In the genomic region with DNA sequence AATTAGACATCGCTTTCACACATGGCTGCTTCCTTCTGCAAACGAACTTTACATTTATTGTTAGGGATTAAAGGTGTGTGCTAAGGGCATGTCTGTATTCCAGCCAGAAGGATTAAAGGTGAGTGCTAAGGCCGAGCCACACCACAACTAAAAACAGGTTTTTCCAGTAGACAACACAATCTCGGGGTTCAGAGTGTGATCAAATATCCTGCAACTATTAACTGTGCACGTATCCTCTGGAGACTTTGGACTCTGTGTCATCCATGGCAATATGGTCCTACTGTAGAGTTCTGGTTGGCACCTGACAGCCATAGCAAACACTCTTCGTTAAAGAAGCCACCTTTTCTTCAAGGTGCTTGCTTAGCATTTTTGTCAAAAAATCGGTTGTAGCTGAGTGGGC, we compare ENCODE assay signal across 24 mouse cellular contexts. TPM values are rescaled to one million over a fixed set of nuclear protein-coding genes. Genes with fewer than 3 reads are reported as not detected.
DNase-seq lines count a peak whose midpoint lies in the region; ATAC-seq and TF ChIP-seq lines count a peak whose summit lies in the region.
"Had no signal": no experiment of that assay in that cellular context is flagged by ENCODE, and none has a peak within 500 bp of the region (broad histone marks: within the 10 kb centered on the region; RNA-seq: fewer than 3 reads in every experiment).

No protein-coding gene starts in this region.

- H3K9me3 ChIP-seq in intestine, embryonic 16.5 days (ENCODE audit: control insufficient read depth, low read length), result no peaks in the 10 kb centered on the region
- no peaks in the 10 kb centered on the region for H3K9me3 ChIP-seq in stomach, postnatal 0 days (ENCODE audit: control insufficient read depth, low read length)
- H3K9me3 ChIP-seq: embryonic facial prominence, embryonic 10.5 days; embryonic facial prominence, embryonic 12.5 days; forebrain, embryonic 13.5 days; forebrain, embryonic 15.5 days had no signal

- H3K36me3 ChIP-seq in intestine, embryonic 16.5 days (ENCODE audit: control insufficient read depth, insufficient read depth, low read length), result no peaks in the 10 kb centered on the region
- H3K36me3 ChIP-seq in stomach, postnatal 0 days (ENCODE audit: control insufficient read depth, insufficient read depth, low read length), result no peaks in the 10 kb centered on the region
- H3K36me3 ChIP-seq: embryonic facial prominence, embryonic 10.5 days; embryonic facial prominence, embryonic 12.5 days; forebrain, embryonic 15.5 days had no signal

- ATAC-seq in intestine, embryonic 16.5 days, result peak; percentile 92
- ATAC-seq in stomach, postnatal 0 days (ENCODE audit: low FRiP score, low TSS enrichment), result peak; percentile 94
- ATAC-seq: activated CD4-positive, CD25-positive, alpha-beta regulatory T cell, adult 4 months; forebrain, embryonic 13.5 days; forebrain, embryonic 15.5 days; Patski had no signal

- H3K27ac ChIP-seq in intestine, embryonic 16.5 days (ENCODE audit: low read length), result 0 out of 2 replicates have a peak overlapping the region, but pooled peaks have one; percentile 28
- H3K27ac ChIP-seq in stomach, postnatal 0 days (replicated peaks), result no peak overlapping the region
- H3K27ac ChIP-seq: embryonic facial prominence, embryonic 10.5 days; embryonic facial prominence, embryonic 12.5 days; forebrain, embryonic 13.5 days; forebrain, embryonic 15.5 days had no signal

- H3K4me3 ChIP-seq in intestine, embryonic 16.5 days (ENCODE audit: low read length), result no peak overlapping the region
- H3K4me3 ChIP-seq in stomach, postnatal 0 days (ENCODE audit: low read depth, low read length), result no peak overlapping the region
- H3K4me3 ChIP-seq: embryonic facial prominence, embryonic 10.5 days; embryonic facial prominence, embryonic 12.5 days; forebrain, embryonic 13.5 days; forebrain, embryonic 15.5 days had no signal

- no peak for TF ChIP-seq EP300 in stomach, postnatal 0 days (optimal IDR thresholded peaks at IDR 0.05)

- no peak overlapping the region for H3K9ac ChIP-seq in intestine, embryonic 16.5 days (ENCODE audit: low read depth, low read length)
- no peak overlapping the region for H3K9ac ChIP-seq in stomach, postnatal 0 days (ENCODE audit: low read length)
- H3K9ac ChIP-seq: embryonic facial prominence, embryonic 12.5 days; forebrain, embryonic 13.5 days; forebrain, embryonic 15.5 days had no signal

- H3K4me2 ChIP-seq in intestine, embryonic 16.5 days (ENCODE audit: low read depth, low read length), result no peak overlapping the region
- H3K4me2 ChIP-seq in stomach, postnatal 0 days (replicated peaks; ENCODE audit: low read depth), result no peak overlapping the region
- H3K4me2 ChIP-seq: embryonic facial prominence, embryonic 12.5 days; forebrain, embryonic 13.5 days; forebrain, embryonic 15.5 days had no signal

- no peaks in the 10 kb centered on the region for H3K27me3 ChIP-seq in intestine, embryonic 16.5 days (replicated peaks; ENCODE audit: control insufficient read depth, insufficient read depth, low read length)
- no peaks in the 10 kb centered on the region for H3K27me3 ChIP-seq in stomach, postnatal 0 days (ENCODE audit: control insufficient read depth, insufficient read depth, low read length)
- H3K27me3 ChIP-seq: embryonic facial prominence, embryonic 12.5 days; forebrain, embryonic 13.5 days; forebrain, embryonic 15.5 days; Patski had no signal

- TF ChIP-seq CTCF in stomach, postnatal 0 days (IDR thresholded peaks at IDR 0.05; ENCODE audit: low read depth), result no peak

- DNase-seq in large intestine, adult 2 months (ENCODE audit: low read depth, low spot score), result peak; percentile 55
- peak; percentile 30 for DNase-seq in stomach, postnatal 0 days (ENCODE audit: low spot score)
- no peak for DNase-seq in urinary bladder, postnatal 25 days (ENCODE audit: low spot score)
- DNase-seq in MN1 (ENCODE audit: low spot score), result no peak
- DNase-seq in frontal cortex, postnatal 14 days (ENCODE audit: low spot score in 2 of 2), result no peak
- DNase-seq: adrenal gland, adult 8-10 months; adrenal gland, postnatal 14 days; adrenal gland, postnatal 36 days; cerebellum, adult 11-12 months; cerebellum, adult 2 months; cerebellum, adult 9-10 months; cerebellum, postnatal 10 days; cerebellum, postnatal 25 days had no signal

- no peaks in the 10 kb centered on the region for H3K4me1 ChIP-seq in intestine, embryonic 16.5 days (ENCODE audit: control insufficient read depth, insufficient read depth, low read length)
- no peaks in the 10 kb centered on the region for H3K4me1 ChIP-seq in stomach, postnatal 0 days (replicated peaks; ENCODE audit: control insufficient read depth, insufficient read depth)
- H3K4me1 ChIP-seq: embryonic facial prominence, embryonic 10.5 days; embryonic facial prominence, embryonic 12.5 days; forebrain, embryonic 13.5 days; forebrain, embryonic 15.5 days had no signal

- WGBS in intestine, embryonic 16.5 days, result 69% methylated on average over 7 of the region's 7 CpGs
- 42% methylated on average over 7 of the region's 7 CpGs for WGBS in large intestine, adult 2 months
- 62% methylated on average over 7 of the region's 7 CpGs for WGBS in stomach, postnatal 0 days

RNA-seq across cellular contexts. Expression of a gene that starts 6.8 kb away (rescaled TPM):
- not detected in 2 replicates for polyA plus RNA-seq in intestine, embryonic 16.5 days (2015; fragmentation: Nextera tagmentation; extraction: Ambion mirVana)
- polyA plus RNA-seq in large intestine, adult 2 months (2012; rRNA removed), result not detected in 2 replicates
- polyA plus RNA-seq in stomach, postnatal 0 days (2015; fragmentation: Nextera tagmentation; extraction: Ambion mirVana), result not detected in 2 replicates
- polyA plus RNA-seq: activated CD4-positive, CD25-positive, alpha-beta regulatory T cell, adult 4 months; C2C12; cerebellum, adult 2 months; cortical plate, adult 2 months; embryonic facial prominence, embryonic 10.5 days; embryonic facial prominence, embryonic 12.5 days; embryonic facial prominence, embryonic 14.5 days; forebrain, embryonic 13.5 days; forebrain, embryonic 15.5 days had no signal

RNA-seq across cellular contexts. Expression of a gene that starts 35.3 kb away (rescaled TPM):
- polyA plus RNA-seq in intestine, embryonic 16.5 days (2015; fragmentation: Nextera tagmentation; extraction: Ambion mirVana), result 0.81 and 1.0 TPM in 2 replicates
- 2.6 and 4.6 TPM in 2 replicates for polyA plus RNA-seq in large intestine, adult 2 months (2012; rRNA removed)
- polyA plus RNA-seq in stomach, postnatal 0 days (2015; fragmentation: Nextera tagmentation; extraction: Ambion mirVana), result 0.50 and 0.56 TPM in 2 replicates

RNA-seq across cellular contexts. Expression of a gene that starts 35.3 kb away (rescaled TPM):
- polyA plus RNA-seq in intestine, embryonic 16.5 days (2015; fragmentation: Nextera tagmentation; extraction: Ambion mirVana), result not detected in 2 replicates
- polyA plus RNA-seq in large intestine, adult 2 months (2012; rRNA removed), result 0.10 and 0.27 TPM in 2 replicates
- polyA plus RNA-seq in stomach, postnatal 0 days (2015; fragmentation: Nextera tagmentation; extraction: Ambion mirVana), result not detected in 2 replicates
- polyA plus RNA-seq: activated CD4-positive, CD25-positive, alpha-beta regulatory T cell, adult 4 months; C2C12; embryonic facial prominence, embryonic 10.5 days; embryonic facial prominence, embryonic 14.5 days; forebrain, embryonic 11.5 days; forebrain, embryonic 13.5 days; forebrain, embryonic 15.5 days had no signal

RNA-seq across cellular contexts. Expression of a gene that starts 35.7 kb away (rescaled TPM):
- polyA plus RNA-seq in intestine, embryonic 16.5 days (2015; fragmentation: Nextera tagmentation; extraction: Ambion mirVana), result 47.3 and 48.0 TPM in 2 replicates
- polyA plus RNA-seq in large intestine, adult 2 months (2012; rRNA removed), result 65.2 and 67.8 TPM in 2 replicates
- polyA plus RNA-seq in stomach, postnatal 0 days (2015; fragmentation: Nextera tagmentation; extraction: Ambion mirVana), result 25.0 and 28.6 TPM in 2 replicates

RNA-seq across cellular contexts. Expression of a gene that starts 57.7 kb away (rescaled TPM):
- 183 and 202 TPM in 2 replicates for polyA plus RNA-seq in intestine, embryonic 16.5 days (2015; fragmentation: Nextera tagmentation; extraction: Ambion mirVana)
- 43.5 and 53.7 TPM in 2 replicates for polyA plus RNA-seq in large intestine, adult 2 months (2012; rRNA removed)
- polyA plus RNA-seq in stomach, postnatal 0 days (2015; fragmentation: Nextera tagmentation; extraction: Ambion mirVana), result 142 and 143 TPM in 2 replicates

Comparison
In these comparisons a context has a peak if more than half of its experiments do, and no peak if none do; other contexts are left out.
1. DNase-seq: peak in large intestine, adult 2 months (single experiment) and stomach, postnatal 0 days (single experiment); none in urinary bladder, postnatal 25 days (single experiment), MN1 (single experiment) and frontal cortex, postnatal 14 days (0 of 2).